Comparison of ENCODE assay signal across 10 mouse cellular contexts in the genomic region with DNA sequence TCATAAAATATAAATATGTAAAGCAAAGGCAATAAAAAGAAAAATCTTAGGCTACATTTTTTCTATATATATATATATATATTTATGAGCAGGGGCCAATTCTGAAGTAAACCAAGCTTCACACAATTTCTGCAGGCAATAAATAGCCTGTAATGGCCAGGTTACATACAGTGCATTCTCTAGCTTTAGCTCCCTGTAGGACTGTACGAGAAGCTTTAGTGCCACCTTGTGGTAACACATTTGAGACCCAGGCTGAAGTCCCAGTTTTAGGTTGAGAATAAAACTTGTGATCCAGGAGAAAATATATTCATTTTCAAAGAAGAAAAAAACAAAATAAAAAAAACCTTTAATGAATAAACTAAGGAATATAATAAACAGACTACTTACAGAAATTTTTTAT. TPM values are rescaled to one million over a fixed set of nuclear protein-coding genes. Genes with fewer than 3 reads are reported as not detected.
DNase-seq lines count a peak whose midpoint lies in the region.
"Had no signal": no experiment of that assay in that cellular context is flagged by ENCODE, and none has a peak within 500 bp of the region (broad histone marks: within the 10 kb centered on the region; RNA-seq: fewer than 3 reads in every experiment).

No protein-coding gene starts in this region.

- peak; percentile 64 to 77 for DNase-seq in cerebellum, postnatal 10 days
- no peak for DNase-seq in cerebellum, adult 8-10 months
- DNase-seq in thymus, postnatal 0 days (ENCODE audit: low spot score), result peak; percentile 10
- DNase-seq in thymus, adult 18-20 months, result no peak
- peak; percentile 24 for DNase-seq in heart, postnatal 4 days
- peak; percentile 15 to 34 for DNase-seq in layer of hippocampus, postnatal 10 days (ENCODE audit: low spot score in 2 of 2)
- DNase-seq in retina, embryonic 14.5 days (ENCODE audit: low spot score), result peak; percentile 80
- DNase-seq in thymus, postnatal 36 days, result no peak

RNA-seq across cellular contexts. Expression of gene Aldh1a7, which starts 36.9 kb away (rescaled TPM):
- polyA plus RNA-seq in thymus, postnatal 0 days (2015; fragmentation: Nextera tagmentation; extraction: Ambion mirVana), result 1.3 TPM in 2 replicates
- total RNA-seq in heart, postnatal 4 days (2021), result under 1 TPM; 0.16 to 0.26 TPM
- total RNA-seq in layer of hippocampus, postnatal 10 days (2021), result under 1 TPM; 0.58 to 0.96 TPM
- total RNA-seq: G1E had no signal
- polyA plus RNA-seq: G1E, myocyte had no signal

Comparison
In these comparisons a context has a peak if more than half of its experiments do, and no peak if none do; other contexts are left out.
1. DNase-seq: peak in cerebellum, postnatal 10 days (2 of 2), thymus, postnatal 0 days (single experiment), heart, postnatal 4 days (single experiment), layer of hippocampus, postnatal 10 days (2 of 2) and retina, embryonic 14.5 days (single experiment); none in cerebellum, adult 8-10 months (single experiment), thymus, adult 18-20 months (0 of 2) and thymus, postnatal 36 days (0 of 2).